Mouse (Mus musculus) ES-E14 (cell line): ENCODE results near the gene Pitpnm3. TPM values are rescaled to one million over a fixed set of nuclear protein-coding genes. Genes with fewer than 3 reads are reported as not detected.

Experiments used
- DNase-seq: peaks from one replicate; pipeline ENCODE4 v3.0.0-alpha.2; 2013; ENCODE audit warnings: low read depth, low spot score
- H3K27ac ChIP-seq: 2 replicates; pipeline ENCODE4 v1.5.1; 2012; ENCODE audit warnings: low read depth, mild to moderate bottlenecking, low read length, moderate library complexity, mixed read lengths; ENCODE audit not compliant: poor library complexity, insufficient read depth, severe bottlenecking
- H3K36me3 ChIP-seq: 2 replicates; pipeline ENCODE4 v1.6.1; 2012; ENCODE audit warnings: mild to moderate bottlenecking, low read length, moderate library complexity, mixed read lengths; ENCODE audit not compliant: control insufficient read depth, poor library complexity, insufficient read depth, severe bottlenecking
- H3K4me1 ChIP-seq, 2 experiments: fragments of 150-350 bp in 1 of 2; sonication (generic) in 1 of 2; 2 replicates each; pipeline ENCODE4 v1.6.1; 2012; ENCODE audit warnings: low read length in 2 of 2, mild to moderate bottlenecking in 1 of 2, mixed read lengths in 1 of 2; ENCODE audit not compliant: control insufficient read depth in 2 of 2, insufficient read depth in 2 of 2, poor library complexity in 1 of 2
- H3K4me3 ChIP-seq, 2 experiments: fragments of 150-350 bp in 1 of 2; sonication (generic) in 1 of 2; 2 replicates each; pipeline ENCODE4 v1.5.1; 2012; ENCODE audit warnings: low read length in 2 of 2, low read depth in 1 of 2, mild to moderate bottlenecking in 1 of 2, mixed read lengths in 1 of 2; ENCODE audit not compliant: insufficient read depth in 1 of 2, poor library complexity in 1 of 2, severe bottlenecking in 1 of 2
- H3K9ac ChIP-seq: 2 replicates; pipeline ENCODE4 v1.6.1; 2012; ENCODE audit warnings: low read depth, mild to moderate bottlenecking, low read length, mixed read lengths; ENCODE audit not compliant: poor library complexity, insufficient read depth, severe bottlenecking
- H3K9me3 ChIP-seq: fragments of 150-350 bp; sonication (generic); 2 replicates; pipeline ENCODE4 v1.6.1; 2012; ENCODE audit warnings: low read depth, mild to moderate bottlenecking, low read length; ENCODE audit not compliant: control insufficient read depth, insufficient read depth
- CHD2 ChIP-seq: IDR thresholded peaks from 2 replicates; pipeline ENCODE4 v1.6.1; 2014; ENCODE audit warnings: mild to moderate bottlenecking, low read depth, low read length, inconsistent platforms
- HCFC1 ChIP-seq: IDR thresholded peaks from 2 replicates; pipeline ENCODE4 v1.6.1; 2012; ENCODE audit warnings: low read length, inconsistent platforms, borderline replicate concordance; ENCODE audit not compliant: insufficient read depth
- MAFK ChIP-seq: IDR thresholded peaks from 2 replicates; pipeline ENCODE4 v1.6.1; 2014; ENCODE audit warnings: mild to moderate bottlenecking, low read depth, low read length, inconsistent platforms; ENCODE audit not compliant: insufficient read depth
- ZC3H11A ChIP-seq: IDR thresholded peaks from 2 replicates; pipeline ENCODE4 v1.6.1; 2012; ENCODE audit warnings: low read depth, mild to moderate bottlenecking, inconsistent platforms, low read length, borderline replicate concordance
- ZNF384 ChIP-seq: IDR thresholded peaks from 2 replicates; pipeline ENCODE4 v1.6.1; 2012; ENCODE audit warnings: low read depth, low read length, inconsistent platforms
- in situ Hi-C, 2 experiments: fragments of 600-800 bp; cut with MboI; formaldehyde crosslinking; loops; one replicate each; pipeline ENCODE4 v1.15.1; 2025; ENCODE audit warnings: low sequenced_read_pairs in 2 of 2, inconsistent platforms in 1 of 2; ENCODE audit not compliant: unreplicated experiment in 2 of 2
- total RNA-seq: library from RNA; depleted of rRNA; stranded (reverse); fragments of 300-350 nt; gene quantifications from 2 replicates; pipeline ENCODE4 v1.2.3, GENCODE M21; 2012

Gene Pitpnm3
- total RNA-seq, 1 experiment, result 0.36 TPM

- in situ Hi-C loops, result loop anchor here in 1 of 2 experiments (25.0 kb wide), 1 partner anchor 712 kb away; no protein-coding TSS in a partner anchor
Observed at GRCm38 (mm10) chr11:72049171-72049759, 86.3 kb downstream of the Pitpnm3 start.

DNA sequence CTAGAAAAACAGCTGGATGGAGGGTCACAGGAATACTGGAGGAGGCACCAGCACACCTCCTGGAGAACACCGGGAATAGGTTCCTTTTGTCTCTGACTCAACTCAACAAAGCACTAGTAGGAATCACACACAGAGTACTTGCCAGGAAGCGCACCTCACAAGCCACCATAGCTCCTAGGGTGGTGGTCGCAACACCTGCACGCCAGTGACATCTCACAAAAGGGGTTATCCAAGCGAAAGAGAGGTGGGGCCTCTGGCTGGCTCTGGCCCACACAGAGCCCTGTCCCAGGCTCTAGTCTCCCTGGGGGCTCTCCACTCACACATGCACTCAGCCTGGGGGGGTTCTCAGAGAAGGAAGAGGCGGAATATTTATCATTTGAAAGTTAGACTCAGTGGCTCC, 86.8 kb downstream of the Pitpnm3 start:
- peaks cover 0 to 5% of the 10 kb centered on the region in 2 experiments; a peak in 1 of 4 replicates for H3K4me1 ChIP-seq
- H3K9me3 ChIP-seq, result no peaks in the 10 kb centered on the region
- peaks cover 17% of the 10 kb centered on the region; the same call in 1 of the 2 replicates for H3K36me3 ChIP-seq
- H3K9ac ChIP-seq, result no peak overlapping the region
- TF ChIP-seq MAFK (no peak), CHD2 (no peak), ZNF384 (no peak), ZC3H11A (no peak), HCFC1 (no peak)
- no peak overlapping the region for H3K27ac ChIP-seq
- H3K4me3 ChIP-seq, result no peak overlapping the region
- in situ Hi-C loops, result loop anchor here in 1 of 2 experiments (25.0 kb wide), 1 partner anchor 711 kb away; no protein-coding TSS in a partner anchor
- no peak for DNase-seq

More at GRCm38 (mm10) chr11:72049171-72049759, 86.3 kb downstream of the Pitpnm3 start:
- no peak overlapping the region for H3K4me3 ChIP-seq
- peaks cover 0 to 5% of the 10 kb centered on the region in 2 experiments; a peak in 1 of 4 replicates for H3K4me1 ChIP-seq
- H3K36me3 ChIP-seq, result peaks cover 14% of the 10 kb centered on the region; the same call in 1 of the 2 replicates
- no peak for DNase-seq
- TF ChIP-seq ZNF384, result no peak
- no peak for TF ChIP-seq CHD2
- no peak for TF ChIP-seq HCFC1
- TF ChIP-seq ZC3H11A, result no peak
- TF ChIP-seq MAFK, result no peak
- no peak overlapping the region for H3K27ac ChIP-seq
- no peak overlapping the region for H3K9ac ChIP-seq
- no peaks in the 10 kb centered on the region for H3K9me3 ChIP-seq

DNA sequence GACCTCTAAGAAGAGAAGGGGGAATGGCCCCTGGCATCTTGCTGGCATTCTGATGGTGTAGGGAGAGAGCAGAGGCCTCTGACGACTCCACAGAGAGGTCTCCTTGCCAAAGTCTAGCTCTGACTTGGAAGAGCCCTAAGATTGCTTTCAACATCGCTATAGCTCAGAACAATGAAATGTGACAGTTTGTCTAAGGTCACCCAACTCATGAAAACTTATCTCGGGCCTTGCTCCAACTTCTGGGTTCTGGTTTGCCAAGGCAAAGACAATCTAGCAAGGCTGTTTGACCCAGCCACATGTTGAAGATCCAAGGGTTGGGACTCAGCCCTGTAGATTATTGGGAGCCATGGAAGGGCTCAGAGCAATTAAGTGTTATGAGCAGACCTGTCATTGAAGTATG, 91.3 kb downstream of the Pitpnm3 start:
- DNase-seq, result no peak
- peaks cover 0 to 7% of the 10 kb centered on the region in 2 experiments; a peak in 1 of 4 replicates for H3K4me1 ChIP-seq
- H3K4me3 ChIP-seq, result no peak overlapping the region
- in situ Hi-C loops, result loop anchor here in 1 of 2 experiments (25.0 kb wide), 1 partner anchor 707 kb away; no protein-coding TSS in a partner anchor
- H3K9ac ChIP-seq, result no peak overlapping the region
- TF ChIP-seq MAFK (no peak), ZC3H11A (no peak), HCFC1 (no peak), CHD2 (no peak), ZNF384 (no peak)
- no peak overlapping the region for H3K27ac ChIP-seq
- H3K36me3 ChIP-seq, result peaks cover 17% of the 10 kb centered on the region; the same call in 1 of the 2 replicates
- H3K9me3 ChIP-seq, result no peaks in the 10 kb centered on the region

DNA sequence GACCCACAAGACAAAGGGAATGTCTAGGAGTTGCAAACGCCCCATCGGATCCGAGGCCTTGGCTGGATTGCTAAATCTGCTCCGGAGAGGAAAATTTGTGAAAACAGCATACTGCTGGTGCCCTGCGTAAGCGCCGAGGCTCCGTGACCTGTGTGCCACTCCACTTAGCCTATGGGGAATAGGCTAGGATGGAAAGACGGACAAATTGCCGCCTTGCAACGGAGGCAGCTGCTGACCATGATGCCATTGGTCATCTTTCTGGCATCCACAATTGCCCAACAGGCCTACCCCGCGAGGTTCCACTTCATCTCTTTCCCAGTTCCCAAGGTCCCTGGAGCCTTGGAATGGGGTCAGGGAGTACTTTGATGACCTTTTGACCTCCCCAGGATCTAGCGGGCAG, 92.9 kb downstream of the Pitpnm3 start:
- no peak for DNase-seq
- no peaks in the 10 kb centered on the region for H3K9me3 ChIP-seq
- in situ Hi-C loops, result loop anchor here in 1 of 2 experiments (25.0 kb wide), 1 partner anchor 705 kb away; no protein-coding TSS in a partner anchor
- H3K9ac ChIP-seq, result peak overlapping the region; percentile 71
- H3K4me3 ChIP-seq, result peak overlapping the region; percentile 72 to 74
- no peak for TF ChIP-seq HCFC1
- TF ChIP-seq ZNF384, result no peak
- TF ChIP-seq ZC3H11A, result no peak
- no peak for TF ChIP-seq MAFK
- no peak for TF ChIP-seq CHD2
- no peak overlapping the region for H3K27ac ChIP-seq
- H3K36me3 ChIP-seq, result peaks cover 17% of the 10 kb centered on the region; the same call in 1 of the 2 replicates
- peaks cover 0 to 3% of the 10 kb centered on the region in 2 experiments; a peak in 1 of 4 replicates for H3K4me1 ChIP-seq
